Mouse (Mus musculus): ENCODE measurements around the gene Agbl1. TPM values are rescaled to one million over a fixed set of nuclear protein-coding genes. Genes with fewer than 3 reads are reported as not detected.
"Not testable (repeated sequence)": the region's sequence is repeated elsewhere in the genome, so short reads cannot be mapped to it uniquely, and the experiment has no call there.

The Agbl1 gene
- 10 to 100 TPM; 17.0 to 31.2 TPM for total RNA-seq (2021)
- long read RNA-seq, experiment 1, partial matches to known transcripts, result 0 of 1 reads
- long read RNA-seq, experiment 1, other reads (novel, unspliced or antisense), result 1 of 1 reads
- long read RNA-seq, experiment 2, result 0 reads

DNA sequence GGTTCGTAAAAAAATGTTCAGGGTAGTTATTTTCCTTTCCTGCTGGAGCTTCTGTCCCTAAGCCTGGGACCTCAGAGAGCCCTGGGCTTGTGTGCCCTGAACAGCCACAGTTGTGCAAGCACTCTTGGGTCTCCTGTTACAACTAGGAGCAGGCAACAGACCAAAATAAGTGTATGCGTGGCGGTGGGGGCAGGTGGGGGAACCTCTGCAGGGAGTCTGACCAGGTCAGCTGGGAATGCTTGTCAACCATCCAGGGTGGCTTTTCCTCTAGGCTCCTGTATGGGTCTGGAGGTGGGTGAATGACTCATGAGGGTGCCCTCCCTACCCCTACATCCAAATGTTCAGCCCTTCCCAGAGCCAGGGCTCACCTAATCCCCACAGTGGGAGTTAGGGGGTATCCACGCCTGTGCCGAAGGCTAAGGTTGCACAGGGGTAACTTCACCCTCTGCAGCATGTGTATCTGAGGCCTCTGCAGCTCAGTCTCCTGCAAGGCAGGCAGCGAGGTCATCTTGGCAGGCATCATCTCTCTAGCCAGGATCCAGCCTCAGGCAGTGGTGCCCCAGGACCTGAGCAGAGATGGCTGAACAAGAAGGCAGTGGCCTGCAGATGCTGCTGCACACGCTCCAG is at the start of gene Agbl1:
TSS of gene Agbl1 (plus strand) at position 577 of the 627 bp plus-strand sequence.
- peak; percentile 88 for DNase-seq (ENCODE audit: low spot score)

GRCm38 (mm10) chr7:76185005-76185658 is 44.6 kb upstream of the Agbl1 start:
- DNase-seq (ENCODE audit: low spot score), result no peak

- no peak for DNase-seq (ENCODE audit: low spot score)
Observed at GRCm38 (mm10) chr7:76185681-76186121, 44.0 kb upstream of the Agbl1 start.

GRCm38 (mm10) chr7:76218546-76218945 is 11.1 kb upstream of the Agbl1 start:
- DNase-seq (ENCODE audit: low spot score), result peak; percentile 44

DNA sequence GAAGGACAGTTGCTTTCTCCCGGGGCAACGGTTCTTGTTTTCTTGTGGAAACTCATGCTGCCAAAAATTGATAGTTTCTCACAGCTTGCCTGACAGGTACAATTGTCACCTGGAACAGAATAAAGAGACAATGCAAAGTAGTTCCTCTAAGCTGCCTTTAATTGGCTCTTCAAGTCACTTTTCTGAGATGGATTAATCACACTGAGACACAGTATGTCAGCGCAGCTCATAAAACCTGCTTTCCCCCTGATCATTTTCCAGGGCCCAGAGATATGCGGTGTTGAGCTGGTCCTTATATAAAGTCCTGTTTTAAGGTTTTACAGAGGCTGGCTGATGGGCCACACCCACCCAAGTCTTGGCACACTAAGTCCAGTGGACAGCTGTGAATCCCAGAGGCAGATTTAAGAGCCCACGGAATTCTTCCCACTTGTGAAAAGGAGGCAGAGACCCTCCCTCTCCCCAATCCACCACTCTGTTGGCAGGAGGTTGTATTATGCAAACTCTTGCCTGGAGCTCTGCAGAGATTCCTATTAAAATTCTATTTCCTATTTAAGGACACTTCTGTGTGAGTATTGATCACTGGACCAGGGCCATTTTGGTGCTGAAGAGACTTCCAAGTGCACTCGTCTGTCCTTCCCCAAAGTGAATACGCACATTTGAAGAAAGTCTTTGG is 9.8 kb upstream of the Agbl1 start:
- DNase-seq (ENCODE audit: low spot score), result no peak

- DNase-seq (ENCODE audit: low spot score), result peak; percentile 77
Observed at GRCm38 (mm10) chr7:76222691-76223090, 7.0 kb upstream of the Agbl1 start.

DNA sequence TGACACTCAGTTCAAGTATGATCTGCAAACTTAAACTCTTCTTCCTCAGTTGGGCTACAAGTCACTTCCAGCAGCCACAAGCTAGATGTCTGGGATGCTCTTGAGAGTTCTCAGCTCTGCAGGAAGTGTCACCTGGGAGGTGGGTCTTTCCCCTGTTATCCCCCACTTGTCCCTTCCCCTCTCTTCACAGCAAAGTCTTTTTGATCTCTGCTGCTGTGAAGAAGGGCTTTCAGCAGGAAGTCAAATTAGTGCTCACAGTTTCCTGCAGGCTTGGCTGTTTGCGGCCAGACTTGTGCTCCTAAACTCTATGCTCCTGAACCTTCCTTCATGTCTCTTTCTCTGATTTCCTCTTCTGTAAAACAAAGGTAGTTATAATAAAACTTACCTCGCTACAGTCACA is 806 bp upstream of the Agbl1 start:
- DNase-seq (ENCODE audit: low spot score), result no peak

GRCm38 (mm10) chr7:76234321-76234720 is 4.6 kb downstream of the Agbl1 start:
- DNase-seq (ENCODE audit: low spot score), result no peak

DNA sequence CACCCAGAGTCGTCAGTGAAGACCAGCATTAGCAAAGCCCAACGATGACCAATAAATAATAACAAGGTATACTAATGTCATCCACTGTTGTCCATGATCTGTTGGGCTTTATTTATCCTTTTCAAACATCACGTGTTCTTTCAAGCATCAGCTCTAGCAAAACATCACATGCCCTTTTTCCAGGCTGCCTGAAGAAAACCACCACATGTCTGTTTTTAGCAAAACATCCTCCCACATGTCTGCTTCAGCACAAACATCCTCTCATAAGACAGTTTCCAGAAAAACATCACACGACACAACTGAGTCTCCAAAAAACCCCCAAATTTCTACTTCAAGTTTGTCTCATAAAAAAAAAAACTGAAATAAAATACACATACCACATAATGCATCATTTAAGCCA is 7.8 kb downstream of the Agbl1 start:
- DNase-seq (ENCODE audit: low spot score), result no peak

GRCm38 (mm10) chr7:76244839-76245238 is 15.2 kb downstream of the Agbl1 start:
- DNase-seq (ENCODE audit: low spot score), result not testable (repeated sequence)

GRCm38 (mm10) chr7:76275061-76275460 is 45.4 kb downstream of the Agbl1 start:
- no peak for DNase-seq (ENCODE audit: low spot score)

DNA sequence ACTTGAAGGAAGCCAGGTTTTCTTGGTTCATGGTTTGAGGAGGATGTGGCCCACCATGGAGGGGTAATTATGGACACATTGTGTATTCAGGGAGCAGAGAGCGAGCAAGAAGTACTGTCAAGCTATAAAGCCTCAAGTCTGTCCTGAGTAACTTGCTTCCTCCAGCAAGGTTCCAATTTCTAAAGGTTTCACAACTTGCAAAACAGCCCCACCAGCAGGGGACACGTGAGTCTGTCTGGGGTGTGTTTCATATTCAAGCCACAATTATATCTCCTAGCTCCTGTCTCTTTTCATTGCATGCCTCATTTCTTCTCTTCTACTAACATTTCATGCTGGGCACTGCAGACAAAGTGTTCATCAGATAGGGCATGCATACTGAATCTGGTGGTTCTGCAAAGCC is 53.1 kb downstream of the Agbl1 start:
- DNase-seq (ENCODE audit: low spot score), result no peak

GRCm38 (mm10) chr7:76287531-76287930 is 57.8 kb downstream of the Agbl1 start:
- DNase-seq (ENCODE audit: low spot score), result no peak

- DNase-seq (ENCODE audit: low spot score), result no peak
Observed at GRCm38 (mm10) chr7:76321866-76322553, 92.3 kb downstream of the Agbl1 start.

GRCm38 (mm10) chr7:76326091-76326490 is 96.4 kb downstream of the Agbl1 start:
- no peak for DNase-seq (ENCODE audit: low spot score)

GRCm38 (mm10) chr7:76339308-76339707 is 109.6 kb downstream of the Agbl1 start:
- peak; percentile 50 for DNase-seq (ENCODE audit: low spot score)

DNA sequence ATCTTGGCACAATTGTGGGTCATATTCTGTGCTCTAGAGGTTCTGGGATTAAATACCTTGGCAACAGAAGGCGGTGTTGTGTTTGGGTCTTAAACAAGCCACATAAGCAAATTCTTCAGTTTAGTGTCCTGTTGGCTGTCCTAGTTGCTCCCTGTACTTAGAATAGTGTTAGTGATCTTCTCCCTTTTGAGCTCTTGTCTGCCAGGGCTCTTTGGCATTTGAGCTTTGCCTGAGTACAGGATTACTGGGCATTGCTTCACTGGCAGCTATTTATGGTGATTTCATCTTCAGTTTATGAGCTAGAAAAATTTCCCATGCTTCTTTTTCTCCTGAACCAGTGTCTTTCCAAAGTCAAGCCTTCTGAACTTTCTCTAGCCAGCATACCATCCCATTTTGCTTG is 111.9 kb downstream of the Agbl1 start:
- DNase-seq (ENCODE audit: low spot score), result peak; percentile 70

- peak; percentile 30 for DNase-seq (ENCODE audit: low spot score)
Observed at GRCm38 (mm10) chr7:76353469-76353868, 123.8 kb downstream of the Agbl1 start.

DNA sequence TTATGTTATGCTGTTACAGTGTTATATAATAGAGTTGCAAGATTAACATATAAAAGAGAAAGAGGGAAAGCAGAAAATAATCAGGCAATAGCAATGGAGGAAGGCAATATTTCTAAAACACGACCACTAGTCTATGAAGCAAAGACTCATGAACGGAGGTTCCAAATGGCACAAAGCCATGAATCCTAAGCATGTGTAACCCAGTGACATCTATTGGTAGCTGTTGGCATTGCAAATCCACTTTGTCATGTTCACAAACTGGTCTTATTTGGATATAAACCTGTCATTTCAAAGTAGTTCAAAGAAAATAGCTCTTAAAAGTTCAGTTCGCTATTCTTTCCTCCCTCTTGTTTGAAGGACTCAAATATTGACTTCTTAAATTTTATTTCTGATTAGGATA is 124.8 kb downstream of the Agbl1 start:
- DNase-seq (ENCODE audit: low spot score), result peak; percentile 52

DNA sequence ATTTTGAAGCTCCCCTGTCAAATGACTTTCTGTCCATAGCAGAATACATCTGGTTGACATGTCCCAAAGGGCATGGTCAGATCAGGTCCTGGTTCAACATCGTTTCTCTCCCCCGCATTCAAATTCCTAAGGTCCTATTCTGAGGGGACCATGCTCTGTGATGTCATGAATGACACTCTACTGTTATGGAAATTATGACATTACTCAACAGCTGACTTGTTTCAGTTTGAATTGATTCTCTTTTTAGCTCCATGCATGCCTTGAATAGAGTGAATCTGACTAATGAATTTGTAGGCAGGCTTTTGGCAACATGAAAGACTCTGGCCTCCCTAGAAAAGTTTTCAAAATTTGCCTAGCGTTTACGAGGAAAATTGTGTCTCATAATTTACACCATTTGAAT is 141.6 kb downstream of the Agbl1 start:
- DNase-seq (ENCODE audit: low spot score), result no peak

DNA sequence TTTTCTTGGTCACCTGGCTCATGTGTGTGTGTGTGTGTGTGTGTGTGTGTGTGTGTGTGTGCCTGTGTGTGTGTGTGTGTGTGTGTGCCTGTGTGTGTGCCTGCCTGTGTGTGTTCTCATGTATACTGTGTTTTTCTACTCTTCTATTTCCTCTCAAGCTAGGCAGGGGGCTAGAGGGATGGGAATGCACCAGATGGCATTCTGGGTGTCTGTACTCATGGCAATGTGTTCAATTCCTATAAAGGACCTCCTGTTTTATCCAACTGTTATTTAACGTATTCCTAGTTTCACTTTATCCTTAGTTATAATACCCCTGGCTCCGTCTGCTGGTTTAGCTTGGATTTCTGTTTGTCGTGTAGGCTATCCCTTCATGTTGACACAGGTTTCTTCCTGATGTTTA is 149.8 kb downstream of the Agbl1 start:
- no peak for DNase-seq (ENCODE audit: low spot score)

DNA sequence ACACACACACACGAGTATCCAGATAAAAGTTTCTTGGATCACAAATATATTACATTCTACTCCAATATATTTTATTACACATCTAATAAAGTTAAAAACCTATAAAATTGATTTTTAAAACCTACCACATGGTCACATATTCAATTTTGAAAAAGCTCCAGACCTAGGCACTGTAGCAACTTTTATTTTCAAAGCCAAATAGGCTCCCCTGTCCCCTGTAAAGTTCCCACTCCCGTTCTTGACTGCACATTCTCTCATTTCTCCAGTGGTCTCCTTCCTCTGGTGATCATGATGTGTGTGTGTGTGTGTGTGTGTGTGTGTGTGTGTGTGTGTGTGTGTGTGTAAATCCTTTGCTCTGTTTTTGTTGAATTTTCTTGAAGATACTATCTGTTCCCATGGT is 152.3 kb downstream of the Agbl1 start:
- no peak for DNase-seq (ENCODE audit: low spot score)

All from gastrocnemius, adult 18-20 months (tissue).